Mouse (Mus musculus): Measurements from ENCODE around the gene Mgat5.

DNA sequence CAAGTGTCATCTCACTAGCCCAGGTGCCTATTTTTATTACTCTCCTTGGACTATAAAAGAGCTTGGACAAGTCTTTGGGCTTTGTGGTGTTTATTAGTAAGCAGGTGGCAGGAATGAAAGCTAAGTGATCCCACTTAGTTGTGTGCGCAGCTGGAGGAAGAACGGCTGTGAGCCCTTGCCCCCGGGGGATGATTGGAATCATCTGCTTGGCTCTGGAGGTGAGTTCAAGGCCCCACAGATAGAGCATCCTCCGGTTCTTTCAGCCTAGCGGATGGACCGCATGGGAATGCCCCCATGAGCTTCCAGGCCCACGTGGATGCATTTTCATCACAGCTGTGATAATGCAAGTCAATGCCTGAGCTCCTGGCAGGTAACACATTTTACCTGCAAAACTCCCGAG, 31.6 kb downstream of the Mgat5 start:
- no peak for TF ChIP-seq CTCF (IDR thresholded peaks at IDR 0.05; ENCODE audit: borderline replicate concordance, insufficient read depth, low read depth, low read length)
- no peak for TF ChIP-seq POLR2A (IDR thresholded peaks at IDR 0.05; ENCODE audit: borderline replicate concordance, insufficient read depth, low read length)
